Mouse (Mus musculus) kidney, postnatal 25 days (tissue): ENCODE results near the gene Pkig.

Source experiments
- DNase-seq, 2 experiments: peaks; one replicate each; pipeline ENCODE4 v3.0.0; 2021; ENCODE audit warnings: mixed read lengths in 2 of 2

Pkig gene

DNA sequence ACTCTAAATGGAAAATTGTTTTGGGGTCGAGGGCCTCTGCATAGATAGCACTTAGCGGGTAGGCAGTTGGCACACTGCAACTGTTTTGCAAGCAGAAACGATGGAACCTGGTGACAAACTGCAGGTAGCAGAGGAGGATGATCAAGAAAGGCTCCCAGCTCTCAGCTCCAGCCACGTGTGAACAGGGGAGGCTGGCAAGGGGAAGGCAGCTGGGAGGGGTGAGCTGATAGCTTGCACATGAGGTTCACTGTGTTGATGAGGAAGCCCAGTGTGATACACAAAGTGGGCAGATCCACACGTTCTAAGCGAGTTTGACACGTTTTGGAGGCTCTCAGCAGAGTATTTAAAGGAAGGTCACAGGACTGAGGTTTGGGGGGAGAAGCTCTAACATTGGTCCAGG is 54.3 kb downstream of the Pkig start:
- no peak for DNase-seq

DNA sequence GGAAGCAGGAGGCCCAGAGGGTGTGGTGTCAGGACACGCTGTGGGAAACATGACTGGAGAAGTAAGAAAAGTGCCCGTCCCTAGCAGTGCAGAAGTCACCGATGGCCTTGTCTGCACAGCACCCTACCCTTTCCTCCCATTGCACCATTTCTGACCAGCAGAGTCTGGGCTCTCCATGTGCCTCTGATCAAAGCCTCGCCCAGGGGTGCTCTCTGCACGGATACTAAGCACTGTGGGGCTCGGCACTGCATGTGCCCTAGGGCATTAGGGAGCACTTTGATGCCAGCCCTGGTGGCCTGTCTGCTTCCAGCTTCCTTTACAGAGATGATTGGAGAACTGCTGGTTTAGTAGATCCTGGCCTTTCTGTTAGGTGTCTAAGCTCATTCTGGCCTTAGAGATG is 54.7 kb downstream of the Pkig start:
- no peak for DNase-seq

DNA sequence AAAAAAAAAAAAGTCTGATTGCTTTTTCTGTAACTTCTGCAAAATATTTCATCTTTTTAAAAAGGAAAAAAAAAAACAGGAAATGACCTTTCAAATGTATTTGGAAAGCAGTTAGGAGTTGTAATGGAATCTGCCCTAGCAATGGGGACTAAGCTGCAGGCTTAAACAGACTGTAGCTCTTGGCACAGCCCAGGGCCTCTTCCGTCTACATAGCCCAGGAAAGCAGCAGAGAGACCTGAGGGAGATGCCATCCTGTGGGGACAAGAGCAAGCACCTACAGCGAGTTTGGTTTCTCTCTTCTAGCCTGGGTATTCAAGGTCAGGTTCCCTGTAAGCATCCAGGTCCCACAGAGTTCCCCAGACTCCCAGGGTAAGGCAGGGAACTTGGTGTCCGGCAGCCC is 55.2 kb downstream of the Pkig start:
- DNase-seq: no peak

DNA sequence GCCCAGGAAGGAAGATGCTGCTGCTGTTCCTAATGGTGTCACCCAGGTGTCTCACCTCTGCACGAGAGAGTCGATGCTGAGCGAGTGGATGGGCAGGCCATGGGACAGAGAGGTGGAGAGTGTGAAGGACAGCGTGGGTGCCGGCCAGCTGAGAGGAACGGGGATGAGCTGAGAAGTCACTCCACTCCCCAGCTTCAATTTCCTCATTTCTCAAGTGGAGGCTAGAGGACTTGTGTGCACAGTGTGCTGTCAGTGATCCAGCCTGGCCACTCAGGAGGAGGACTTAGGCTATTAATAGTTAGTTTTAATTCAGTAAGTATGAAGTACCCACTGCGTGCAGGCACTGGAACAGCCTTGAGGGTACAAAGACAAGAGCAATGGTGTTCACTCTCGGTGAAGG is 58.3 kb downstream of the Pkig start:
- no peak for DNase-seq

DNA sequence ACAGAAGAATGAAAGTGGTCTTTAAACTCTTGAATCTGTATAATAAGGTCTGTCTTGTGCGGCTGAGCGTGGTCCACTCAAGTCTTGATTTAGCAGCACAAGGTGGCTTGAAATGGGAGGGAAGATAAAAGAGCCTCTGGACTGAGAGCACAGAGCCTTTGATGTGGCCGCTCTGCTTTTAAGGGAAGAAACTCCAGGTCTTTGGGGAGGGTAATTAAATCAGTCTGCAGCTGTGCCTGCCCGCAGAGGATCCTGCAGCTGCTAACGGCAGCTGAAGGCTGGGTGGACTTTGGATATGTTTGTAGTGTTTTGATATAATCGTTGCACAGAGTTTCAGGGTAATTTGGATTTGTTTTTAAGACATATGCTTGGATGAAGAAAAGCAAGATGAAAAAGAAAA is 58.7 kb downstream of the Pkig start:
- DNase-seq: no peak

DNA sequence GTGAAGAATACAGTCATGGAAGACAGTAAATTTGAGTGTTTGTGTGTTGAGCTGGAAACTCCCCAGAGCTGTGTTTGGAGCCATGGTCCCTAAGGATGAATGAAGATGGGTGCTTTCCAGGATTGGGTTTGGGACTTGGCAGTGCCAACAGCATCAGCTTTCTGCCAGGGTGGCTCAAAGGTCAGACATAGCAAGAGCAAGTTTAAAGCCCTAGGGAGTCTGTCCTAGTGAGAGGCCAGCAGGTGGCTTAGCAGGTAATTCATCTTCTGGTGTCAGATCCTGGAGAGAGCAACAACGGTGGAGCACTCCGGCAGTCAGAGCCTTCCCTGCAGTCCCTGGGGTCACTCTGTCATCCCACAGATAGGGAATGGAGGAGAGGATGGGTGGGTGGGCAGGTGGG is 60.3 kb downstream of the Pkig start:
- peak; percentile 30 to 56 for DNase-seq

DNA sequence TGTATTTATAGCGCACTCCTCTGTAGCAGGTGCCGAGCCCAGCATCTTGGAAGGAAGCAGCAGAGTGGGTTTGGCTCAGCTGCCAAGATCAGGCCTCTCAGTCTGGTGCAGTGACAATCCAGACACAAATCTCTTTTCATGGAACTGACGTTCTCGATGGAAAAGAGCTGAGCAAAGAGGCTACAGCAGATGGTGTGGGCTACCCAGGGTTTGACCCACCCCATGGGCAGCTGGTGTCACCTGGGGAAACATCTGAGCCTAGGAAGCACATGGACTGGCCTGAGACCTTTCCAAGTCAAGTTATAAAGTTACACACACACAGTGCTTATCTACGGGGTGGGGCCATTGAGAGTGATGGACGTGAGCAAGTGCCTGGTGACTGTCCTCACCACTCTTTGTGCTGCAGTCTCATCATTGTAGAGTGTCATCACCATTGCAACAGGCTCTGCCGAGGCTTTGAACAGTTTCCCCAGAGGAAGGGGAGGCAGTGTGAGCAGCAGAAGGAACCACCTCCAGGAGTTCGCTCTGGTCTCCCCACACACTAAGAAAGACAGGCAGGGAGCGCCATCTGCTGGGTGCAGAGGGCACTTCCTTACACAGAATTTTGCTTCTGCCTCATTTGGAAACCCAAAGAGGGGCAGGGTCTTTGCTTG is 60.9 kb downstream of the Pkig start:
- DNase-seq: peak; percentile 75 to 84

DNA sequence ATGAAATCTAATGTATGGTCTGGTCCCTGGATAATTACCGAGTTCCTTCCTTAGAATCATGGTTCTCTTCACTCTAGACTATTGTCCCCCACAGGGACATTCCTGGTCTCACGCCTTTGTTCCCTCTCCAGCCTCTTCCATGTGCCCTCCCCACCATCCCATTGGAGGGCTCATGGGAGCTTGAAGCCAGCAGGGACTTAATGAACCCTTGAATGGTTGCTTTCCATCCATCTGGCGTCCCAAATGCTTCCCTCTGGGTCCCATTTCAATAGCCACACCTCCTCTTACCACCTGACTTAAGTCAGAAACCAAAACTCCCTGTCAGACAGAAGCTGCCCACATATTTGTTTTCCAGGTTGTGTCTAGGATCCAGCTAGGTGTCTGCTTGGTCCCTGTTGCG is 61.4 kb downstream of the Pkig start:
- DNase-seq: no peak

DNA sequence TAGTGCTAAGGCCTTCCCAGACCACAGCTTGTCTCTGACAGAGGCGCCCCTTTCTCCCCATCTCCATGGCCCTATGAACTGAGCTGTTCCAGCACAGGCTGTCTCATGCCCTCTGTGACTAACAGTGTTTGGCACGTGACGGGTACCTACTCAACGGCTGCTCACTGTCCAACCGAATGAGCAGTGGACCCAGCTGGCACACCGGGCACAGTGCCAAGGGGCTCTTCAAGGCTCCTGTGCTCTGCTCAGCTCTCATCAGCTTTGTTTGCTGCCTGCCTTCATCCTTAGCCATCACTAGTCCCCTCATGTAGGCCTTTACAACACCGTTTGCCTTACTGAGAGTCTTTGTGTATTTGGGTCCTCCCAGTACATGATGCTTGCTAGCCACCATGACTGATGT is 64.4 kb downstream of the Pkig start:
- DNase-seq: no peak

DNA sequence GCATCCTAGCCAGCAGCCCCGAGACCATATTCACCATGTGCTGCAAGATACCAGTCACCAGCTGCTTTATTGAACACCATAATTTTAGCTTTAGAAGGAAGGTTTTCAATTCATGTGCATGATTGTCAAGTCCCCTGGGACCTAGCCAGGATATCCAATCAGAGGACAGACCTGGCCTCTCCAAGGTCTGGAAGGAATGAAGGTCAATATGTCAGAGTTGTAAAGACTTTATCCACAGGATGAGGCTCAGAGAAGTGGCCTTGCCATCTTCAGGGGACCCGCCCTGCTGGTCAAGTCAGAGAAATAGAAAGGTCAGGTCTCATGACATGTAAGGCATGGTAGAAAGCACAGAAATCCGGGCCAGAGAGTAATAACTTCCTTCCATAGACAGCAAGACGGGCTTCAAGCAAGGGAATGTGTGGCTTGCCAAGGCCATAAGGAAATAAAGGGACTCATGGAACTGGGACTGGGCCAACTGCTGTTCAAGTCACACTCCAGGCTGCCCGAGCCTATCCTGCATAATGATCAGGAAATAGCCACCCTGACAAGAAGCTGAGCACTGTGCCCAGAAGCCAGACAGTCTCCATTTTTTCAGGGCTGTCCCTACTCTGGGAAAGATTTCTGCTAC is 68.7 kb downstream of the Pkig start:
- DNase-seq: peak; percentile 69 to 76

DNA sequence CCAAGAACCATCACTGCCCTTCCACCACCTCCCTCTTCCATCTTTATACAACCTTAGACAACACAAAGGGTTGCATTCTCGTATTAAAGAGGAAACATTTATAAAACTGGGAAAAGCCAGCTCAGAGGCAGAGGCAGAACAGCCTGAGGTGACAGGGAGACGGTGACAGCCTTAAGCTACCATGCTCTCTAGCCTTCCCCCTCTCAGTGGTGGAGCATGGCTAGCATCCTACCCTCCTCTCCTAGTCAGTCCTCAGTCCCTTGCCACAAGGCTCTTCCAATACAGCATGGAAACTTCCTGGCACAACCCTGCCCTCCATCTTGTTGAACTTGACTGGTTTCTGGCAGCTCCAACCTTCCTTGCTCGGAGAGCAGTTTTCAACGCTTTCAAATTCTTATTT is 70.1 kb downstream of the Pkig start:
- no peak for DNase-seq

DNA sequence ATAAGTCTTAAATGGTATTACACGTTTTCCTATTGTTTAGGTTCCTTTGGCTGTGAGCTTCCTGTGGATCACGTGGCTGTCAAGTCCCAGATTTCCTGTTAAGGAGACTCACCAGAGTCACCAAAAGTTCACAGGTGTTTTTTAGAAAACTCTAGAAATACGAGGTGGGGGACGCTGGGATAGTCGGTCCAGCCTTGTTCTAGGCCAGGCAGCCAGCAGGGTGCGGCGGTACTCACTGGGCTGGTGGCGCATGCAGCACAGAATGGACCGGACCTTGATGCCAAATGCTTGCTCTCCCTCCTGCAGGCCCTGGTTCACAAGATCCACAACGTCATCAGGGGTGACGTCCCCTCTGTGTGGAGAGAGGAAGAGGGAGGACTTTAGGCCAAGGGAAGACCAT is 73.8 kb downstream of the Pkig start:
- DNase-seq: peak; percentile 20 to 57

DNA sequence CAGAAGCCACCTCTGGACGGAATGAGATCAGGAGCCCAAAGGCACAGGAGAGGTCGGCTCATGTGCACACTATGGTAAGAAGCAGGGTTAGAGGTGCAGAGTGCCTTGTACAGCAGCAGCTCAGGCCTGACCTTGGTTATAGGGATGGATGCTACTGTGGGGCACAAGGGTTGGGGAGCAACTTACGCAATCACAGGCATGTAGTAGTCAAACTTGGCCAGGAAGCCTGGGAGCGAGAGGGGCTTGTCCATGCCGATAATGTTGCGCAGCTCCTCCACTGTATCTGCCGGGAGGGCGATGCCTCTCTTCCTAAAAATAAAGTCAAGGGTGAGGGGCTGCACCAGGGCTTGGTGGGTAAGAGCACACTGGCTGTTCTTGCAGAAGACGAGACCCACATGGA is 77.0 kb downstream of the Pkig start:
- no peak for DNase-seq

DNA sequence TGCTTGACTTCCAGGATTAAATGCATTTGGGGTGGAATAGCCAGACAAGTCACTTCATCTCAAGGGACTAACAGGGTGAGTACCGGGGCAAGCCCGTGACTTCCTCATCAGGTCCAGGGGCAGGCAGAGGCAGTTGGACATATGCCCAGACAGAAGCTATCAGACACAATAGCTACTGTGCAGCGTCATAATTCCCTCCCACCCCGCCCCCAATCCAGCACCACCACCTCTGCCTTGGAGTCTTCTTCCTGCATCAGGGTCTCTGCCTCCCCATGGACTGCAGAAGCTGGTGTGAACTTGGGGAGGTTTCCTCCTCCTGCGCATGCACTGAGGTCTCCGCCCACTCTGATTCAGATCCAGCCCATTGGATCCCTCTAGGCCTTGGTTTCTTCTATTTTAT is 77.8 kb downstream of the Pkig start:
- DNase-seq: peak; percentile 75 to 88

DNA sequence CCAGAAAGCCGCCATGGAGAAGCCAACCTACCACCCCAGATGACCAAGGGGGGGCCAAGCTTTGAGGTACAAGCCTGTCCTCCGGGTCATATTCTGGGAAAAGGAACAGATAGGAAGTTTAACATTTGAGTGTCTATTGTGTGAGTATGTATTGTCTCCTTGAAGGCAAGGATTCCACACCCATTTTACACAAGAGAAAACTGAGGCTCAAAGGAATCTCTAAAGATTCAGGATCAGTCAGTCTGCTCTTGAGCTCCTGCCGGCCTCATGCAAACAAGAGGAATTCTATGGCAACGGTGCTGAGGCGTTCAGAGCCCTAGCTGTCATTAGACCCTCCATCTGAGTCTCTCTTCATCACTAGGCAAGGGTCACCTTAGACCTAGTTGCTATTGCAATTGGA is 84.5 kb downstream of the Pkig start:
- no peak for DNase-seq

DNA sequence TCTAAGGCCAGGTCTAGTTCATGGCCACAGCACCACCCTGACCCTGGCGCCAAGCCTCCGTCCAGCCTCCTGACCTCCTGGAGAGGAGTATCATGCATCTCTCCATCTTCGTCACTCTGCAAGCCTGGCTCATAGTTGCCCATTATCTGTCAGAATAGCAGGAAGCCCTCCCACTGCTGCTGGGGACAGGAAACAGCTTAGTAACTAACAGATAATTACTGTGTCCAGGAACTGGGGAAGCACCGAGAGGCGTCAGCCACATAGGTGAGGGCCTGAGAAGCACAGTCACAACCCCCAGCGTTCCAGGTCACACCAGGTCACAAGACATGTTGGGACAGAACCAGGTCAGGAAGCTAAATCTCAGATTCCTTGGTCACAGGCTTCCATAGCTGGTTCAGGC is 85.2 kb downstream of the Pkig start:
- DNase-seq: peak; percentile 15 to 61

DNA sequence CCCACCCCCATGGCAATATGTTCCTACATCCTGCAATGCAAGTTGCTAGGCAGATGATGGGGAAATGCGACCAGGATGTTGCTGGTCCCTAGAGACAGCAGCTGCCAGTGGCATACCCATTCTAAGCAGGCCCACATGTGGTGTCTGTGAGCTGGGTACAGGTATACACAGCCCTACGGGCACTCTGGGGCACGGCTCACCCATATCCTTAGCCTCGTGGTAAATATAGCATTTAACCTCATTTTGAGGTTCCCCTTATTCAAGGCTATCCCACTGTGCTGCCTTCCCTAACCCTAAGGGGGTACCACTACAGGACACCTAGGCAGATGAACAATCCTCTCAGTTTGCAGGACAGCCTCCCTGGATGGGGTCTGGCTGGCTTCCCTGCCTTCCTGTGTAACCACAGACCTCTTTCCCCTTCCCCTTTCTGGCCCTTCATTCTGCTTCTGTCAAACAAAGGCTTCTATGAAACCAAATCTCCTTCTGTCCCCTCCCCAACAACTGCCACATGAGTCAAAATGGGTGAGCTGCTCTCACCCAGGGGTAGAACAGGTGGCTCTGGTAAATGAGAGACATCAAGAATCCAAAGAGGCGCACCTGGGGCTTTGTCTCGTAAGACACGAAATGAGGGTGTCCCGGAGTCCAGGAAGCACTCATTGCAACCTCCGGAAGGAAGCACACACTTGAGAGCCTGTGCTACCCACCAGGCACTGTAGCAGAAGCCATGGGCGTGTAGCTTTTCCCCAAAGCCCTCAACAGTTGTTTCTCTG is 86.8 kb downstream of the Pkig start:
- no peak for DNase-seq

DNA sequence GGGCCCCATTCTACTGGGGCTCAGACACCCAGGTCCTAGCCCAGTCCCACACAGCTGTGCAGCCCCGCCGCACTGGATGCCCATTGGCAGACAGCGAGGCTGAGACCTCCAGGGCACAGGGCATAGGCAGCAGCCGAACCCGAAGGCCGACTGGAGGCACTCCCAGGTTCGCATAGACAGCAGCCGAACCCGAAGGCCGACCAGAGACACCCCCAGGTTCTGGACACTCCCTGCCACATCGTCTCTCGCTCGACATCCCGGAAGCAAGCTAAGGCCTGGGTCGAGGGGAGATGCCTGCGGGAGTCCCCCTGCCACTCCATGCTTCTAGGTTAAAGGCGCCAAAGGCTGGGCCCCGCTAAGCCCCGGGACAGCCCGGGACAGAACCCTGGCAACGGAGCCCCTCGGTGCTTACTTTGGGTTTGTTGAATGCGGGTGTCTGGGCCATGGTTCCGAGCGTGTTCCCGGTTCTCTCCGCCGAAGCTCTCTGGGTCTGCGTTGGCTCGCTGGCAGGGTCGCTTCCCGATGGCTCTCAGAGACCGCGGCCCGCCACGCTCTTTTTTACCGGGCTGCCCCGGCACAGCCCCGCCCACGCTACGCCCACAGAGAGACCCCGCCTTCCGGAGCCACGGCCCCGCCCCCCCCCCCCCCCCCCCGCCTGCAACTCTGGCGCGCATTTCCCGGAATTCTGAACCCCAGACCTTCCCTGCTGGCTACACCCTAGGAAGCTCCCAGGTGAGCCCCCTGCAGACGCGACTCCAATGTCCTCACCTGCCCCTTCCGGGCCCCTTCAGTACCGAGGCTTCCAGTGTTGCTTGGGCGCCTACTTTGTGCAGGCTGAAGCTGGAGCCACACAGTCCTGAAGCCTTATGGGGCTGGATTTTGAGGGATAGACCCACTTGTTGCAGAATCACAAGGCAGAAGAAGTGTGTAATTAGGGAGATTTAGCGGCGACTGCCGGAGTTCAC is 91.7 kb downstream of the Pkig start, which contains the start of gene Ada:
Gene Ada, minus strand, starts transcription at position 593 of the 965 bp plus-strand sequence.
- DNase-seq: peak; percentile 80 to 82

DNA sequence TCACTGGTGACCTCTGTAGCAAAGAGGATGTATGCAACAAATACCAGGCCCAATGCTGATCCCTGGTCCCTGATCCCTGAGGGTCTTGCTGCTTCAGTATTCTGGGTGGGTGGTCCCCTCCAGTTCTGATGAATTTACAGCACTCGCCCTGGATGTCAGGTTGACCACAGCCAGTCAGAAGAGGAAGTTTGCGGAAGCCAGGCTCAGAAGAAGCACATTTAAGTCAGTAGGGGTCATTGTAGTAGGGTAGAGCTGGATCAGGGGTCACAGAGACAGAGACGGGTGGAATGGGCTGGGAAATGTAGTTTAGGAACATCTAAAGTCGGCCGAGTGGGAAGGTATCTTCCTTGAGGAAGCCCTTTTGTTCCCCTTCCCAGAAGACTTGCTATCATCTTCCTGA is 96.0 kb downstream of the Pkig start:
- DNase-seq: no peak

DNA sequence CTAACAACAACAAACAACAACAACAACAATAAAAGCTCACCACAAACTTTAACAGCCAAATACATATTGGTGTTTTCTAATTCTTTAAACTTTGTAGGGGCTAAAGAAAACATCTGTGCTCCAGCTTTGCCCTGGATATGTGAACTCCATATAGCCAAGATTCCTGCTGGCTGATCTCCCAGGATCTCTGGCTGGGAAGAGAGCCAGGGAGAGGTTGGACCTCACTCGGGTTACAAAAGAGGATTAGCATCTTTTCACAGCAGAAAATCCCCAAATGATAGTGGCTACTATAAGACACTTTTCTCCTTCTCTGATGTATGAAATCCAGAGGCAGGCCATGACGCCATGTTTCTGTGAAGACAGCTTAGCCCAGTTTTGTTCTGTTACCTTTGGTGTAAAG is 98.5 kb downstream of the Pkig start:
- peak; percentile 60 to 66 for DNase-seq

DNA sequence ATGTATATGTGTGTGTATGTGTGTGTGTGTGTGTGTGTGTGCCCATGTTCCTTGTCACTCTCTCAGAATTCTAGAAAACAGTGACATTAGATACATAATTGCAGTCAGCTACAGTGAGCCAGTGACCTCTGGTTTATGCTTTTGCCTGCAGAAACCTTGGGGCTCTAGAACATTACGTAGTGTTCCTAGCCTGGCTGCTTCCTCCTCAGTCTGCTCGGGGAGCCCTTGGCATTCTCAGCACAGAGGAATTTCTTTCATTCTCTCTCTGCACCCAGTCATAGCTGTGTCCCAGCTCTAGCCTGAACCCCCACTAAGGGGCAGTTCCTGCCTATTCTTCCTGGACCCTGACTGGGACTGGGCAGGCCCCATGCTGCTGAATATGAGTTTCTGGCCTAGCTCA is 100.0 kb downstream of the Pkig start:
- no peak for DNase-seq

DNA sequence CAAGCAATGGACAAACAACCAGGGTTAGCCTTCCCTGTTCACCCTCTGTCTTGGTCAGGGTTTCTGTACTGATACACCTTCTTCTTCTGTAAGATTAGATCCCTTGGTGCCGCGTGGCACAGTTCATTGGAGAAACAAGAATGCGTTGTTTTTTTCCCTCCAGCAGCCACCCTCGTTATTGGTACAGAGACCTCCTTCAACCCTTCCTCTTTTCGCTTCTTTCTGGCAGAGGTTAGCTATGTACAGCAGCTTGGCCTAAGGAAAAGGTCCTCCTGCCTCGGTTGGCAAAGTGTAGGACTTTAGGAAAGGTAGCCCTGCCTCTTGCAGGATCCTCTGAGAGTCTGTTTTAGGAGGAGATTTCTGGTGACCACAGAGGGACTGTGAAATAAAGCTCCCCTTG is 102.4 kb downstream of the Pkig start:
- DNase-seq: no peak

DNA sequence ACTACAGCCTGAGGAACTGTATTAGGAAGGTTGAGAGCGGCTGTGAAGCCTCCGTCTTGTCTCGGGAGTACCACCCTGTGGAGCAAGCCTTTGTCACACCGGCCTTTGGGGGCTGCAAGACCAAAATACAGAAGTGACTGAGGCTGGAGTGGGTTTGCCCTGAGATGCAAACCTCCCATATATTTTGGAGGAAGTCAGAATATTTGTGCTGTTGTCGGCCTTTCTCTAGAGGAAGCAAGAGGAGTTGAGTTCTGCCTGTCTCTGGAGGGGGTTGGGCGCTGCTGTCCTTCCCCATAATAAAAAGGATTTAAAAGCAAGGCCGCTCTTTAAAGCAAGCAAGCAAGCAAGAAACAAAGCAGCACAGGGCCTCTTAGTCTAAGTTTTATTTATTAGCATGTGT is 103.2 kb downstream of the Pkig start:
- DNase-seq: peak in 1 of 2 experiments; percentile 24
